Mouse (Mus musculus) MN1 (cell line): ENCODE results near the gene Bcas1.

ENCODE experiments used
- DNase-seq: peaks from one replicate; pipeline ENCODE4 v3.0.0-alpha.2; 2016; ENCODE audit warnings: low spot score

Bcas1 gene

GRCm38 (mm10) chr2:170347131-170347765 lies 80.4 kb downstream of the Bcas1 start:
- peak; percentile 79 for DNase-seq

GRCm38 (mm10) chr2:170345410-170345793 lies 82.2 kb downstream of the Bcas1 start:
- peak; percentile 63 for DNase-seq

DNA sequence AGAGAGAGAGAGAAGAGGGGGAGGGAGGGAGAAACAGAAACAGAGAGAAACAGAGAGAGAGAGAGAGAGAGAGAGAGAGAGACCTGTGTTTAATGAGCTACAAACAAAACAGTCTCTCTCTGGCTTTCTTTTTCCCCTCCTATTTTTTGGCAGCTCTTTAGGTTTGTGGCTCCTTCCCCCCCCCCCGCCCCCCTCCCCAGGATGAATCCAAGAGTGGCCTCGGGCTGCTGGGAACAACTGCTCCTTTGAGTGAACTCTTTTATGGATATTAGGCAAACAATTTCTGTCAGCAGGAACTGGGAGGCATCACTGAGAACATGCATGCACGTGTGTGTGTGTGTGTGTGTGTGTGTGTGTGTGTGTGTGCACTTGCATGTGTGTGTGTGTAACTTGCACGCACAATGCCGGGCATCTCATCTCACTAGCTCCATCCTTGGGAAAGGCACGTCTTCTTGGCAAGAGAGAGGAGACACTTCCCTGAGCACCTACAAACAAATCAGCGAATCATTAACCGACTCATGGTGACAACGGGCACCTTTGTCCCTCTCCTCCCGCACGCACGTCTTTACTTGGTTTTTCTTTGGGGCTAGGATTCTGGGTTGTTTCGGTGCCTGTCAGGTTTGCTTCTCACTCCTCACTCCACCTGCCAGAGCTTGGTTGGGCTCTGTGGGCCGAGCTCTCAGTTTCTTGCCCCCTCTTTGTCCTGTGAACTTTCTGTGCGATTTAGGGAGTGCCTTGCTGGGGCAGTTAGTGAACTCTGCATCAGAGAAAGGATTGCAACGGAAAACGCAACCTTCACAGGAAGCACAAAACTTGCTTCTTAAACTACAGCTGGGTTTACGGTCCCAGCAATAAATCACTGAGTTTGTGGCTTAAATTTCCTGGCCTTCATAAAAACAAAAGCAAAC lies 82.9 kb downstream of the Bcas1 start:
- DNase-seq, result peak; percentile 54

- DNase-seq, result peak; percentile 55
Observed at GRCm38 (mm10) chr2:170343819-170344317, 83.8 kb downstream of the Bcas1 start.

DNA sequence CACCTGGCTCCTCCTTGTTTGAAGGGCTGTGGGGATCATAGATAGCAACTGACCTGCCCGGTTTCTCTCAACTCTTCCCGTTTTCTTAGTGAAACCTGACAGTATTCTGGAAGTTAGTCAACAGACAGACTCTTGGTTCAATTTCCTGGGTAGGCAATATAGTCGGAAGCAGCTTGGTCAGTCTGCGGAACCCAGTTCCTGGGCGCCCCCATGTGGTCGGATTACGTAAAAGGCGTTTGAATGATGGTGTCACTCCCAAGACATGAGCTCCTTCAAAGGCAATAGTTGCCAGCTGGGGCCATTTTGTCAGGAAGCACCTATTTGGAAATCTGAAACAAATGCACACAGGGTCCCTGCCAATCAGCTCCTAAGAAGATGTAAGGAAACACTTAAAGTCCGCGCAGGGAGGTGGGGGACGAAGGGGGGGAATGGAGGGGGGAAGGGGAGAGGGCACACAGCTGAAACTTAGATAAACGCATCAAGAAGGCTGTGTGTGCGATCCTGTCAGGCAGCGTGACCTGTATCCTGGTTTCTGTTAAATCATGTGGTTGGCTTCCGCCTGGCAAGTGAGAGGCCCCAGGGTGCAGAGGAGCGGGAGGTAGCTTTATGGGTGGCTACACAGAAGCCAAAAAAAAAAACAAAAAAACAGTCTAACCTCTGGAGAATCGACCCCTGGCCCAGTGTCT lies 84.4 kb downstream of the Bcas1 start:
- DNase-seq, result peak; percentile 91

DNA sequence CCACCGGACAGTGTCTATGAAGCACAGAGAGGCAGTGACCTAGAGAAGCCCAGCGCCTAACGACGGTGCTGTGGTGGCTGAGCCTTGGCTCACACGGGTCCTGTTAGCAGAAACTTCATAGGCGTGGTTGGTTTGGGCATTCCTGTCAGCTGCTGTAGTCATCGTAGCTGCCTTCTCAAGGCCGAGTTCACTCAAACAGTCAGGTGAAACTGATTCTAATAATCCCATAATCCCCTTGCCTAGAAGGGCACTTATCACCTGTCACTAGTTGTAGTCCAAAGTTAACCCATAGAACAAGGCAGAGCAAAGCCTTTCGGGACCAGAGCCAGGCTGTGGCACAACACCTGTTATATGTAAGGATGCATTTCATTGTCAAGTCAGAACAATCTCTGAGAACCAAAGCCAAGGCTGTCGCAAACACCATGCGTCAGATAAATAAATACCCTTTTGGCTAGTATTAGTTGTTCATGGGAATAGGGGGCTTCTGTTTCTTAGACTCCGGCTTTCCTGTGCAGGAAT lies 85.3 kb downstream of the Bcas1 start:
- DNase-seq, result no peak

DNA sequence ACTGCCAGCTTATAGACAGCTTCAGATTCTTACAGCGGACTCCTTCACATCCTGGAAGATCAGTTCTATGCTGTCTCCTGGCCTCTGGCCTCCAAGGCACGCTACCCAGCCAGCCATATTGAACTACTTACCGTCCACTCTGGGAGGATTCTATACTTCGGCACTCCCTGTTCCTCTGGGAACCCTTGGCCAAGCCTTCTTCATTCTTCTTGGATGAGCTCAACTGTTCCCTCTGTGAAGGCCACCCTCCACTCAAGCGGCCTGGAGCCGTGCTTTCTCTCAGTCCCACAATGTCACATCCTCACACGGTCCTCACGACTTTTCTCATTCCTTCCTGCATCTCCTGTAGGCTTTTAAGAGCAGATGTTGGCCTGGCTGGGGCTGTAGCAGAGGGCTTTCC lies 86.5 kb downstream of the Bcas1 start:
- no peak for DNase-seq

DNA sequence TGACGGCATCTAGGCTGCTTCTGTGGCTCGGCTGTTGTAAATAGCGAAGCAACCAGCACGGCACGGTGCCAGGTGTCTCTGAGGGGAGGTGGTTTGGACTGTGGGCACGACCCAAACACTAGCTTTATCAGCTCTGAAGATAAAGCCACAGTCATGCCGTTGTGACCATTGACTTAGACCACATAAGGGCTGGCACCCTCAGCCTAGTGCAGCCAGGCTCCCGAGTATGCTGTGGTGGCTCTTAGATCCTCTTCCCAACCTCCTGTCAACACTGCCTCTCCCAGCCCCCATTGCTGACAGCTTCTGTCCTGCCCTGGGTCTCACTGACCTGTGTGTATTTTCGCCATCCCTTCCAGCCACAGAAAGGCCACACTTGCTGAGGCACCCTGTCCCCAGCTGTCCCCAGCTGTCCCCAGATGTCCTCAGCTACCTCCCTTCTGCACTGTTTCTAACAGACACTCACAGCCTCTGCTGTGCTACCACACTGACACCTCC lies 91.3 kb downstream of the Bcas1 start:
- no peak for DNase-seq

GRCm38 (mm10) chr2:170335168-170335567 lies 92.5 kb downstream of the Bcas1 start:
- DNase-seq, result no peak

GRCm38 (mm10) chr2:170331870-170332269 lies 95.8 kb downstream of the Bcas1 start:
- no peak for DNase-seq

DNA sequence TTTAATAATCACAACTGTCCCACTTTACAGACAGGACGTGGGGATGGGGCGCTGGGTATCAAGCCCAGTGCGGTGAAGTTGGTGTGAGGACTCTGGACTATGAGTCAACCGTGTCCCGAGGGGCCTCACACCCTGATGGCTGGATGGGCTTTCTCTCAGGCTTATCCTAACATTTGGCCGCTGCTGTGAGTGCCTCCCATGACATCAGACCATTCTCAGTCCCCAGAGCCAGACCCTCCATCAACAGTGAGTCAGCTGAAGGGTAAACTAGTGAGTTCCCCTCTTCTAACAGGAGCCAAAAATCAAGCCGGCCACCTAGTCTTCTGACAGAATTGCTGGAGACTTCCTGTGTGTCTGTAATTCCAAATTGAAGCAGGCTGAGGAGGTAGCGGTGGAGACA lies 97.2 kb downstream of the Bcas1 start:
- peak; percentile 73 for DNase-seq

GRCm38 (mm10) chr2:170329921-170330320 lies 97.7 kb downstream of the Bcas1 start:
- no peak for DNase-seq

DNA sequence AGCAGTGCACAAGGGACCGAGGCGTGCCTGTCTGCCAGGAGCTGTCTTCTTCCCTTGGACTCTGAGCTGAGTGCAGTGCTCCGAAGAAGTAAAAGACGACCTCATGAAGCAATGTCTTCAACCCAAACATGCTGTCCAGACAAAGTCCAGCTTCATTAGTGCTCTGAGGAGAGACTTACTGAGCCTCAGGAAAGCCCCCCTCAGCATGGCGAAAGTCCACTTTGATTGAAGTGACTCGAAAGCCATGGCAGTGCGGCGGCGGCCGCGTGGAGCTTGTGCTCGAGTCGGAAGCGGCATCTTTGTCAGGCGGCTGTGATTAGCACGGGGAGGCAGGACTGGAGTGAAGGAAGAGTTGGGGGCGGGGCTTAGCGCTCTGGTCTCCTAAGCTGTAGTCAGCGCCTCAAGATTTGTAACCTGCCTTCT lies 103.7 kb downstream of the Bcas1 start:
- no peak for DNase-seq

- peak; percentile 76 for DNase-seq
Observed at GRCm38 (mm10) chr2:170322013-170322414, 105.6 kb downstream of the Bcas1 start.

DNA sequence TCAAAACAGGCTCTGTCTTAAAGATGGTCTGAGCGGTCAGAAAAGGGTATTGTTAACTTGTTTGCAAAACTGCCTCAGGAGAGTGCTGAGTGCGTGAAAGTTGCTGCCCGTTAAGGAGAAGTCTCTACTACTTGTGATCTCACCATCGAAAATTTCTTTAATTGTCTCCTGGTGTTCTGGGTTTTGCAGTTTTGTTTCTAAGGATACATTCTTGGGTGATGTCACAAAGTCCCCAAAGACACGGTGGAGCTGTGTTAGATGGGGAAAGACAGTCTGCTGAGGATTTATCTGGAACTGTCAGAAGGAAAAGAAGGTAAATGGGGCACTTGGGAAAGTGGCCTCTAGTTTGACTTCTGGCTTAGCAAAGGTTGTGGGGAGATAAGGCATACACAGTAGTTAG lies 106.1 kb downstream of the Bcas1 start:
- peak; percentile 69 for DNase-seq

DNA sequence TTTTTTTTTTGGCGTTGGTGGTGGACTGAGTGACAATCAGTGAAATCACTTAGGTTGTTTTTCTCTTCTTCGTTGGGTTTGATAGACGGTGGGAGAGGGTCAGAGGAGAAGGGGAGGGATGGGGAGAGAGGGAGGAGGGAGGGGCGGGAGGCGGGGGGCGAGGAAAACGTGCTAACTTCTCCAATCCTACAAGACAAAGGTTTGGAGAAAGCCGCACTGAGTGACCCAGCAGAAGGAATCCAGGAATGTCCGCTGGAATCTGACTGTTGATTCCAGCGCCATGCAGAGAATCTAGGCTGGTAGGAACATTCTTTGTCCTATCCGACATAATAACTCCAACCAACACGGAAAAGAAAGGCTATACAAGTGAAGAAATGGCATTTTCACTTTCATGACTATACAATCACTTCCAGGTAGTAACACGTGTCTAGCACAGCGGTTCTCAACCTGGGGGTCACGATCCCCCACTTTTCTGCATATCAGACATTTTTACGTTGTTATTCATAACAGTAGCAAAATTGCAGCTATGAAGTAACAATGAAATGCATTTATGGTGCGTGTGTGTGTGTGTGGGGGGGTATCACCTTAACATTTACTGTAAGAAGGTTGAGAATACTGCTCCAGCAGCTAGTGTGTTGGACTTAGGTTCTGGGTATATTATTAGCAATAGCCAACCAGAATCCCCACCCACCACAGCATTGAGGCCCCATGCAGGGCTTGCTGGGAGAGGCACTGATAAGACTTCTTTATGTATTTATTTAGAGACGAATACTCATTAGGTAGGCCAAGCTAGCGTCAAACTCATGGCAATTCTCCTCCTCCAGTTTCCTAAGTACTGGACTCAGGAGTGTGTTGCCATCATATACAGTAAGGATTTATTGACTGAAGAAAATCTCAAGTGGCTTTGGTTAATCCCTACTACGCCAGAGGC lies 107.8 kb downstream of the Bcas1 start:
- DNase-seq, result peak; percentile 13

- DNase-seq, result peak; percentile 96
Observed at GRCm38 (mm10) chr2:170318713-170319532, 108.7 kb downstream of the Bcas1 start.

- no peak for DNase-seq
Observed at GRCm38 (mm10) chr2:170316774-170317173, 110.9 kb downstream of the Bcas1 start.

DNA sequence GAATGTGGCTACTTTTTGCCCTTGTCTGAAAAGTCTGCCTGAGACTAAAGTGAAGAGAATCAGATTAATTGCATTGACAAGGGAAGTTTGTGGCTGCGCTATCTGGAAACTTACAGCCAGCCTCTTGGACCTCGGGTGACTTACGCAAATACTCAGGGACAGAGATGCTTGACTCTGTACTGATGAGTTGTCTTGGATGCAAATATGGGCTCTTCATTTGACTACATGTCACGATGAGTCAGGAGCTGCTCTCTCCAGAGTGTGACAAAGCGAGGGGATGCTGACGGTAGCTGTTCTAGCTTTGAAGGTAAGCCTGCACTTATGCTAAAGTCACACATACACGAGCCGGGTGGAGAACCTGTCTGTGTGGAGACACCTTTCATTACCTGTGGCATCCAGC lies 111.3 kb downstream of the Bcas1 start:
- no peak for DNase-seq

DNA sequence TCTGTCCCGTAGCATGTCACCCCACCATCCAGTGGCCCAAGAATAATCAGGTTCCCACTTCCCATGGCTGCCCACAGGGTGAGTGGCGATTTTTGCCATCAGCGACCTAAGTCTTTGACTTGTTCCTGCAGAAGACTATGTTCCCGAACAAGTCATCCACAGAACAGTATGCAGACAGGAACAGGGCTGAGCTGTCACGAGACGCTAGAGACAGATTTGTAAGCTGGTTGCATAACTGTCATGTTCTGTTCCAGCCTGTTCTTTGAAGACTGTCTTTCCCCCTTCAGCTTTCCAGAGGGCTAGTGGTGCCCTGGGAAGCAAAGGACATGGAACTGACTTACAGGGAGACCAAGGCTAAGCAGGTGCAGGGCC lies 116.7 kb downstream of the Bcas1 start:
- no peak for DNase-seq
